In genomic region chr17:29887881-29888826, GRCm38 (mm10) we compare ENCODE assay signal across 8 mouse cellular contexts.
DNase-seq lines count a peak whose midpoint lies in the region; ATAC-seq and TF ChIP-seq lines count a peak whose summit lies in the region.

No protein-coding gene starts in this region.

- H3K27me3 ChIP-seq in intestine, postnatal 0 days (replicated peaks; ENCODE audit: control insufficient read depth, insufficient read depth, low read length): peaks cover 77% of the 10 kb centered on the region
- peaks cover 23% of the 10 kb centered on the region for H3K27me3 ChIP-seq in liver, adult 2 months (ENCODE audit: control insufficient read depth, insufficient read depth, low read length)
- peaks cover 9% of the 10 kb centered on the region for H3K27me3 ChIP-seq in neural tube, embryonic 14.5 days (ENCODE audit: control insufficient read depth, insufficient read depth, low read length)

- intact Hi-C loops in gastrocnemius, postnatal 14 days (cut with DNase I; ENCODE audit: low total_unique reads): no loop called here

- H3K79me2 ChIP-seq in liver, adult 2 months (ENCODE audit: control insufficient read depth, insufficient read depth, low read length): no peaks in the 10 kb centered on the region

- H3K4me3 ChIP-seq in intestine, postnatal 0 days (ENCODE audit: low read depth, low read length): peak overlapping the region; percentile 63
- H3K4me3 ChIP-seq in liver, adult 2 months (ENCODE audit: insufficient read depth, low read depth, low read length): peak overlapping the region; percentile 49; the same call in 1 of the 2 replicates
- H3K4me3 ChIP-seq in neural tube, embryonic 14.5 days (ENCODE audit: low read depth, low read length): peak overlapping the region; percentile 62

- H3K27ac ChIP-seq in intestine, postnatal 0 days (ENCODE audit: low read depth, low read length): no peak overlapping the region
- no peak overlapping the region for H3K27ac ChIP-seq in liver, adult 2 months (replicated peaks; ENCODE audit: insufficient read depth, low read depth, low read length)
- H3K27ac ChIP-seq in neural tube, embryonic 14.5 days (ENCODE audit: low read depth, low read length): peak overlapping the region; percentile 75

- 0% methylated on average over 83 of the region's 93 CpGs for WGBS in intestine, postnatal 0 days
- 1% methylated on average over 91 of the region's 93 CpGs for WGBS in liver, adult 2 months
- WGBS in neural tube, embryonic 14.5 days: under 1% methylated on average over 81 of the region's 93 CpGs

- H3K9me3 ChIP-seq in intestine, postnatal 0 days (ENCODE audit: control insufficient read depth): no peaks in the 10 kb centered on the region
- H3K9me3 ChIP-seq in neural tube, embryonic 14.5 days (ENCODE audit: control insufficient read depth, low read length): no peaks in the 10 kb centered on the region

- H3K4me1 ChIP-seq in intestine, postnatal 0 days (replicated peaks; ENCODE audit: control insufficient read depth, insufficient read depth, low read length): peaks cover 7% of the 10 kb centered on the region
- no peaks in the 10 kb centered on the region for H3K4me1 ChIP-seq in liver, adult 2 months (ENCODE audit: control insufficient read depth, insufficient read depth, low read length)
- H3K4me1 ChIP-seq in neural tube, embryonic 14.5 days (ENCODE audit: control insufficient read depth, insufficient read depth, low read length): peaks cover 46% of the 10 kb centered on the region

- DNase-seq in thymus, postnatal 14 days: peak; percentile 37
- DNase-seq in thymus, postnatal 10 days (ENCODE audit: low spot score in 2 of 2): no peak
- DNase-seq in cerebellum, postnatal 25 days: peak; percentile 75 to 78
- DNase-seq in gastrocnemius, postnatal 14 days: peak; percentile 52
- no peak for DNase-seq in liver, adult 2 months (ENCODE audit: extremely low read depth, low read depth, low spot score)
- no peak for DNase-seq in natural killer cell, adult 2 months (ENCODE audit: low spot score in 2 of 2)

- H3K4me2 ChIP-seq in intestine, postnatal 0 days (replicated peaks; ENCODE audit: low read depth): peak overlapping the region; percentile 100
- peak overlapping the region; percentile 97 for H3K4me2 ChIP-seq in neural tube, embryonic 14.5 days (ENCODE audit: low read depth, low read length)

- no peak for TF ChIP-seq POLR2A in liver, adult 2 months (IDR thresholded peaks at IDR 0.05; ENCODE audit: extremely low read depth, insufficient read depth, low read length)

- 0 out of 2 replicates have a peak, but pooled peaks have one; percentile 12 for ATAC-seq in intestine, postnatal 0 days
- peak; percentile 38; the same call in 1 of the 2 replicates for ATAC-seq in neural tube, embryonic 14.5 days (ENCODE audit: low read depth)

- H3K36me3 ChIP-seq in intestine, postnatal 0 days (ENCODE audit: control insufficient read depth, insufficient read depth): no peaks in the 10 kb centered on the region
- no peaks in the 10 kb centered on the region for H3K36me3 ChIP-seq in liver, adult 2 months (ENCODE audit: control insufficient read depth, insufficient read depth, low read length)
- no peaks in the 10 kb centered on the region for H3K36me3 ChIP-seq in neural tube, embryonic 14.5 days (ENCODE audit: control insufficient read depth, insufficient read depth, low read length)

- no peak for TF ChIP-seq CTCF in intestine, postnatal 0 days (IDR thresholded peaks at IDR 0.05; ENCODE audit: low read depth)
- no peak for TF ChIP-seq CTCF in liver, adult 2 months (IDR thresholded peaks at IDR 0.05; ENCODE audit: low read depth, low read length)

- H3K9ac ChIP-seq in intestine, postnatal 0 days (ENCODE audit: low read depth, low read length): peak overlapping the region; percentile 45
- no peak overlapping the region for H3K9ac ChIP-seq in liver, adult 2 months (ENCODE audit: low read depth, low read length)
- peak overlapping the region; percentile 75 for H3K9ac ChIP-seq in neural tube, embryonic 14.5 days (replicated peaks; ENCODE audit: low read depth, low read length)

Comparison
In these comparisons a context has a peak if more than half of its experiments do, and no peak if none do; other contexts are left out.
1. DNase-seq: peak in thymus, postnatal 14 days (single experiment), cerebellum, postnatal 25 days (2 of 2) and gastrocnemius, postnatal 14 days (single experiment); none in thymus, postnatal 10 days (0 of 2), liver, adult 2 months (single experiment) and natural killer cell, adult 2 months (0 of 2).
2. Peak in every context shown above with its lines, with median percentiles within 50 percentile points of each other: H3K4me3 ChIP-seq.